Mouse (Mus musculus): ENCODE data around the gene Rgl1. TPM values are rescaled to one million over a fixed set of nuclear protein-coding genes. Genes with fewer than 3 reads are reported as not detected.
"Not testable (repeated sequence)": the region's sequence is repeated elsewhere in the genome, so short reads cannot be mapped to it uniquely, and the experiment has no call there.

The Rgl1 gene
- total RNA-seq, 2 experiments from 2014 or later: 70.8 to 73.7 TPM

DNA sequence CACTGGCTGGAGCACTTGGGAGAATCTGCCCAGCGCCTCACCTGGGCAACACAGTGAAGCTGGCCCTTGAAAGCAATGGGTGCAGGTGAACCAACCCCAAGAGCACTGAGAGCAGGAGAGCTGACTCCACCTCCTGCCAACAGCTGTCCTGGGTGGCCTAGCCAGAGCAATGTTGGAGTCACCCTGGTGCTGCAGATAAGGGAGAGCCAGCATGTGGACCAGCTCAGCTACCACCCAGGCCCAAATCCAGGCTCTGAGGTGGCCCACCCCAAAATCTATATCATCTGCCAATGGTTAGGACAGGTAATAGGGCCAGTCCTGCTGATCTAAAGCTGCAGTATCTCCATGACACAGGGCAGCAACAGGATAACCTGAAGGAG lies 114.7 kb downstream of the Rgl1 start:
- DNase-seq: no peak

DNA sequence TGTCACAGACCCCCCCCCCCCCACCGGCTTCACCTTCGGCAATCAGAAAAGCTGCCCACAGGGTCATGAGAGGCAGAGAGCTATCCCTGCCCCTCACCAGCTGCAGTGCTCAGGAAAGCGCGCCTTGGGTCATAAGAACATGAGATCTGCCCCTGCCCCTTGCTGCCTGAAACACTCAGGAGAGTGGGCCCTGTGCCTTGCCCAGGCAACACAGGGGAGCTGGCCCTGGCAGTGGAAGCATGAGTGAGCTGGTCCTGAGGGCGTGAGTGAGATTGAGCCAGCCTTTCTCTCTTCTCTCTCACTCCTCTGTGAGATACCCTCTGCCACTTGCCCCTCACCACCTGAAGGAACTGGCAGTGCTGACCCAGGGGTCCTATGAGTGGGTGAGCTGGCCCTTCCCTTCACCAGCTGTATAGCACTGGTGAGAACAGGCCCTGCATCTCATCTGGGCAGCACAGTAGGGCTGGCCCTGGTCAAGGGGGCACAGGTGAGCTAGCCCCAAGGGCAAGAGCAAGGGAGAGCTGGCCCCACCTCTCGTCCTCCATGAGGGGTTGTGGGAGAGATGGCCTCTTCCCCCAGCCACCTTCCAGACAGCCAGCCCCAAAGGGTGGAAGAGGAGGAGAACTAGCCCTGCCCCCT lies 115.2 kb downstream of the Rgl1 start:
- DNase-seq: no peak

DNA sequence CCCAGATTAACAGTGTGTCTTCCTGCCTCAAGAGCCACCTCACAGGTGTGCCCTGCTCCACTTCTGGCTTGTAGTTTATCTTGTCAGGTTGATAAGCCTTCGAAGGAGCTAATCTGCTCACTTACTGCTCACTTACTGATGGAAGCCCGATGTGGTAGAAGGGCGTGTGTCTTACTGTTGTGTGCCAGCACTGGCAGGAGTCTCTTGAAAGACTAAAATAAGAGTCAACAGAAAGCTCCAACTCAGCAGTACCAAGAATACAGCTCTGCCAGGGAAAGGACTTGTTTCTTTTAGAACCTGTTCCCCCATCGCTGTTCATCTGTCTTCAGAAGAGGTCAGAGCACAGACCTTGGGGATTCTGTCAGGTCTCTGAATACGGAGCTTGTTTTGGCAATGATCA lies 118.1 kb downstream of the Rgl1 start:
- DNase-seq: no peak

DNA sequence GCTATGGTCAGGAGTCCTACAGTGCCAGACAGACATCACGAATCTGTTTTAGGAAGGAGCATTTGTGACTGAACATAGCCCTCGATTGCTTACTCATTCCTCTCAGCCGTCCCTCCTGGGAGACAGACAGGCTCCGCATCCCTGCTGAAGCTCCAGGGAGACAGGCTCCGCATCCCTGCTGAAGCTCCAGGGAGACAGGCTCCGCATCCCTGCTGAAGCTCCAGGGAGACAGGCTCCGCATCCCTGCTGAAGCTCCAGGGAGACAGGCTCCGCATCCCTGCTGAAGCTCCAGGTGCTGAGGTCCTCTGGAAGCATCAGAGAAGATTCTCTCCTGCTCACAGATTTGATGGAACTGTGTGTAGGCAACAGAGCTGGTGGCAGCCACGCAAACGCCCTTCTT lies 123.9 kb downstream of the Rgl1 start:
- DNase-seq: not testable (repeated sequence)

DNA sequence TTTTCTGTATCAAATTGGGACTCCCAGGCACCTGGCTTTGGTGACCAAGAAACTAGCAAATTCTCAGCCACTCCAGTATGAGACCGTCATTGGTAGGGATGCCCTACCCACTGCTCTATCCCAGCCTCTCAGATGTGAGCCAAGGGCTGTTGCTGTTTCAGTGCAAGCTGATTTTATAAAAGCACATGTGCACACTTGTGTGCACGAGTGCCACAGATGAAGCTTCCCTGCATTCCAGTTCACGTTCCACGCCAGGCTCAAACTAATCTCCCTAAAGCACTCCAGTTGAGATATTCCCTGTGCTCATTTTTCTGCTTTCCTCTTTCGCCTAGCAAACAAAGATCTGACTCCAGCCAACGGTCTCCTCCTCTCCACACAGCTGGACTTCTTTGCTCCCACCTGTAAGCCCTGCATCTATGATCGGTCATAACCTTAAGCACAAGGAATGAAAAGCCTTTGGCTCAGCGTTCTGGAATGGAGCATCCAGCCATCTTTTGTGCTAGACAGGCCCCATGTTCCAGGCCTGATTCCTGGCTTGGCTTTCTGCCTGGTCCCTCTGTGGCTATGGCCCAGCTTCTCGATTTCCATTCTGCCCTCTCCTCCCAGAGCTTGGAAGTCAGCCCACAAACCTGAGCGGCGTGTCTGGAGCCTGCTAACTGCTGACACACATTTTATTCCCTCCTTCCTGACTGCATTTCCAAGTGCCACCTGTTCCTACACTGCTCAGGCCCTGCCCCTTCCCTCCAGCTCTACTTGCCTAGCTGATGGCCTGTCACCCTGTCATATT lies 125.8 kb downstream of the Rgl1 start:
- DNase-seq: peak; percentile 92

DNA sequence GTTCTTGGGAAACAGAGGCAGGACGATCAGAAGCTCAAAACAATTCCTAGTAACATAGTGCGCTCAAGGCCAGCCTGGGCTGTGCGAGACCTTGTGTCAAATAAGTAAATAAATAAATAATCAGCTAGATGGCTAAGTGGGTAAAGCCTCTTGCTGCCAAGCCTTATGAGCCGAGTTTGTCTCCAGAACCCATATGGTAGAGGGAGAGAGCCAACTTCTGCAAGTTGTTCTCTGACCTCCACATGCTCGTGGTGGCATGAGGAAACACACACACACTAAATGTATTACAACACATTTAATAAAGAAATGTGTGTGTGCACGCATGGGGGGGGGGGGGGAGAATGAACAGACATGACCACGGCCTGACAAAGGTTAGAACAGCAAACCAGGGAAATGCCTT lies 126.8 kb downstream of the Rgl1 start:
- DNase-seq: no peak

DNA sequence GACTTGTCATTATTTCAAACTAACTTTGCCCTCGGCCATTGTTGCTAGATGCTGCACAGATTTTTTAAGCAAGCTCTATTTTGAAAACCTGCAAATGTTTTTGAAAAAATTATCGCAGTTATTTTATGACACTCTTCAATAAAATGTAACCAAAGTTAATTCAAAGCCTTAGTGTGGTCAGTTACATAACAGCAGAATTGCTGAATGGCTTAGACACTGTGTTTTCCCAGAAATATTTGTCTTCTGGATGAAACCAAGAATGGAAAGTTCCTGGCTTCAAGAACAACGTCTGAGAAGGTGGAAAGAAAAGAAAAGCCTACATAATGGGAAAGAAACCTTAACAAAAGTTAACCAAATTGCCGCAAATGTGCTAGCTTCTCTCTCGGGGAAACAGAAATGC lies 131.5 kb downstream of the Rgl1 start:
- no peak for DNase-seq

DNA sequence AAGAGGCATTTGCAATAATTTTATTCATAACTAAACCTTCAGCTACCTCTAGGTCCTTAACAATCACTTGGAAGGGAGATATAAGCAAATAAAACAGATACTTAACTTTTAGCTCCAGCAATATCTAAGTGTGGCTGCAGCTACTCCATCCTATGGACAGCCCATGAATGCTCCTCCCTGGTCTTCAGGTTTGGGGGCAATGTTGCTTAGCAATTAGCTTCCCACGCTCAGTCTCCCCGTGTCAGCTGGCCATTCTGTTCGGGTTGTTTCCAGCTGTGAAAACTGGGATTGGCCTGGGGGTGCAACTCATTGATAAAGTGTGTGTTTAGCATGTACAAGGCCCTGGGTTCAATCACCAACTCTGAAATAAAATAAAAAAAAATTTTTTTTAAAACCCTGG lies 136.4 kb downstream of the Rgl1 start:
- no peak for DNase-seq

DNA sequence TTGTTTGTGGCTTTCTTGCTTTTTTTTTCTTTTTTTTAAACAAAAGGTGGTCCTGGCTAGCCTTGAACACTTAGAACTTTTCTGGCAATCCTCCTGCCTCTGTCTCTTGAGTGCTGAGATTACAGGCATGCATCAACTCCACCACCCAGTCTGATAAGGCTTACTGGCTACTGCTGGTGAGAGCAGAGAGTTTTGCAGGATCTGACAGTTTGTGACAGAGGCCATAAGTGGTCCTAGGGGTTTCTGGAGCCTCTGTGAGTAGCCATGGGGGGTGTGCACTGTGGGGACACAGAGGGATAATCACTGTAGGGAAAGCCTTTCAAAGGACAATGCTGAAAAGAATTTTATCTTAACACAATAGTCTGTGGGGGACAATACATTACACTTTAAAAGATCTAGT lies 140.5 kb downstream of the Rgl1 start:
- DNase-seq: no peak

DNA sequence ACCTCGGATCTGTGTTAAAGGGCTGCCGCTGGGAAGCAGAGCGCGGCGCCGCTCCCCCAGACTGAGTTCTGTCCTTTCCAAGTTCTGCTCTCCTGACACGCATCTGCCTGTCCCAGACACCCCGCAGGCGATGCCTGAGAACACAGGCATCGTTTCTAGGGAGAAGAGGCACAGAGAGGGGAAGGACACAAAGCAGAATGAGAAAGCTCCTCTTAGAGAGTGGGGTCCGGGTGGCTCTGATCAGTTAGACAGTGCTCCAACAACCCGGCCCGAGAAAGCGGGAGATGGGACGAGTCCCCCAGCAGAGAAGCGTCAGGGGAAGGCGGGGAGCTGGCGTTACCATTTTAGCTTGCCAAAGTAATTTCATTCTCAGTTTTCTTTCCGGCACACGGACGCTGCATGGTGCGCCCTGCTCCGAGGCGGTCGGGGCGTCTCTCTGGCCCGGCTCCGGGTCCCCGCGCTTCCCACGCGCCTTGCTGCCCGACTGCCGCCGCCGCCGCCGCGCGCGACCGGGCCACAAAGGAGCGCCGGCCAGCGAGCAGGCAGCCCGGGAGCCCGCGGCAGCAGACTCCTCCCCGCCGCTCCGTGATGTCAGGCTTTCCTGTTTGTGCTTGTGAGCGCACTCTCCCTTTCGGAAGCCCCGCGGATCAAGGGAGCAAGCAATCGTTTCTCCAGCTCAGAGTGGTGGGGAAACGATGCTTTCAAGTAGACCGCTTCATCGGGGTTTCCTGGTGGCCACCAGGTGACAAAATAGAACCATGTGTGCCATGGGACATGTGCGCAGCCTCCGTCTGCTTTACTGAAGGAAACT lies 141.3 kb downstream of the Rgl1 start:
- peak; percentile 85 for DNase-seq

DNA sequence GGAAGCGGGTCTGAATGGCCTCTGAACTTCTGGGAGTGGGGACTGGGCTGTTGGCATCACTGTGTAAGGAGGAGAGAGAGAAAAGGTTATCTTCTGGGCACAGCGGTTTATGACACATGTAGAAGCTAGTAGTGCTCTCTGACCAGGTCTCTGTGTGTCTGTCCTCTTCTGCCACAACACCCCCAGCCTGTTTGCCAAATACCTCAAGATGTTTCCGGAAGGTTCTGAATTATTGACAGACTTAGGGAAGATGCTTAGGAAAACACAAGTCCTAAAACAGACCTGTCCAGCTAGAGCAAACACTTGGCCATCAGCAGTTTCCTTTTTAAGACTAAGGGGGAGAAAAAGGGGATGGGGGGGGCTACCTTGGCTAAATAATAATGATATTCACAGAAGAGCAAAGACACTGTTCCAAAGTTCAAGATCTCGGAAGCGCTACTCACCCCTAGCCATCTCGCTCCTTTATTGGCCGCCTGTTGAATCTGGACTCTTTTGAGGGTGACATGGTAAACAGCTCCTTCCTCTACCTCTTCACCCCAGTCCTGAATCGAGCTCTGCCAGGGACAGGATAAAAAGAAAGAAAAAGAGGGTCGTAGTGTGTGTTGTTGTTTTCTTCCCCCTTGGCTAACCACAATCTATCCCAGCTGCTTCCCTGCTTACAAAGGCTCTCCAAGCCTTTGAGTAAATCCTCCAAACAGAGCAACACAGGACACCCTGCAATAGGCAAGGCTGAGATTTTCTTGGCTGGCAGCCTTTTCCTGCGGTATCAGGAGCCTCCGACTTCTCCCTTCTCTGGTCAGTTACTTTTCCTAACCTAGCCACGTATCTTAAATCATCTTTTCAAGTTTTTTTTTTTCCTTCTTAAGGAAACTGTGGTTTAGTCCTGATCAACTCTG lies 142.5 kb downstream of the Rgl1 start:
- peak; percentile 66 for DNase-seq

DNA sequence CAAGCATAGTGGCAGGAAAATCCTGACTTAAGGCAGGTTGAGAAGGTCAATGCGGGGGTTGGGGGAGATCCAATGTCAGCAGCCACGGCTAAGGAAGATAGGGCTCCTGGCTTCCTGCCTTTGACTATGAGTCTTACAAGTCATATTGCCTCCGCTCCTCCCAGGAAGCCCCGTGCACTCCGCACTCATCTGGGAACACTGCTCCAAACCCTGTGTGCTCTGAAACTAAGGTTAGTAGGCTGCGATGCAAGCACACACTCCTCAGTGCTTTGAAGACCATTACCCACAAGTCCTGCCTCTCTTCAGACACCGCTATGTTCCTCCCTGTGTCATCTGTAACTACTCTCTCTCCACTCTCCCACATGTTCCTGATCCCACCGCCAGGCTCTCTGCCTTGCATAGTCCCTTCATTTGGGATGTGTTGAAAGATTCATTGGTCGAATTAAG lies 143.4 kb downstream of the Rgl1 start:
- peak; percentile 60 for DNase-seq

DNA sequence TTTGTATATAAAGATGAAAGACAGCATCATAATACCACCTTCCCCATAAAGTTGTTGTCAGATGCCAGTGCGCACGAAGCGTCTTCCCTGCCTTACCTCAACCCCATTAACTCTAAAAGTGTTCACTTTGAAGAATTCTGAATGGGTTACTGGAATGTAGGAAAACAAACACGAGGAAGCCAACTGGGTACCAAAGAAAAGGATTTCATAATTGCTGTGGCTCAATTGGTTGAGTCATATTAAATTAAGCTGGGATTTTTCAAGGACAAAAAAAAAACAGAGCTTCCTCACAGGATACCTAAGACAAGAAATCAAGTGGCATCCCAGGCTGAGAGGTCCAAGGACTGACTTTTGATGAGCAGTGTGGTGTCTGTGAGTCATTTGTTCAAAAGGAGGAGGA lies 144.5 kb downstream of the Rgl1 start:
- DNase-seq: no peak

DNA sequence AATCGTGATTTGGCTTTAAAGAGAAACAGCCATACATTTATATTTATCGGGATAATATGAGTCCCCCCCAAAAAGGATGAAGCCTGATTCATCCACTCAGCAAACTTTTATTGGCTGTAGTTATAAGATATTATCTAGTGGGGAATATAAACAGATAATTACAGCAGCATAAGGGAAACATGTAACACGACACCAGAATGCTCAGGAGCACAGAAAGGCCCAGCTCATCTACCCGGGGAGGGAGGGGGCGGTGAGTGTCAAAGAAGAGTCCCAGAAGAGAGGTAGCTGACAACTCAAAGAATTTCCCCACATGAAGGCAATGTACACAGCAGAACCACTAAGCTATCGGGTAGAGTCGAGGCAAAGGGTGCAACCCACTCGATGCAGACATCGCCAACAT lies 146.8 kb downstream of the Rgl1 start:
- no peak for DNase-seq

DNA sequence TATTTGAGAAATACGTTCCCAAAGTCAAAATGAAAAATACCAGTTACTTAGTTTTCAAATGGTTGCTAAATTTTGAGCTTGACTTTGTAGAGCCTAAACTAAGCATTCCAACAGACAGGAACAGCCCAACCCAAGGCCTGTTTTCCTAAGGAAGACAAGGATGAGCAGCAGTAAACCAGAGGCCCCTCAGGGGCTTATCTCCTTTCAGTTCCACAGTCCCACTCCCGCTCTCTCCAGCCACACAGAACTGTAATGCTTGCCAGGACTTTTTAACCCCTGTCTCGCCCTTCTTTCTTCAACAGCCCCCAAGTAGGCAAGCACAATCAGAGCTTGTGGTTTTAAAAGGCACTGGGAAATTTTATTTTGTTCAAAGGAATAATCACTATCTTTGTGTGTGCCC lies 147.3 kb downstream of the Rgl1 start:
- DNase-seq: no peak

DNA sequence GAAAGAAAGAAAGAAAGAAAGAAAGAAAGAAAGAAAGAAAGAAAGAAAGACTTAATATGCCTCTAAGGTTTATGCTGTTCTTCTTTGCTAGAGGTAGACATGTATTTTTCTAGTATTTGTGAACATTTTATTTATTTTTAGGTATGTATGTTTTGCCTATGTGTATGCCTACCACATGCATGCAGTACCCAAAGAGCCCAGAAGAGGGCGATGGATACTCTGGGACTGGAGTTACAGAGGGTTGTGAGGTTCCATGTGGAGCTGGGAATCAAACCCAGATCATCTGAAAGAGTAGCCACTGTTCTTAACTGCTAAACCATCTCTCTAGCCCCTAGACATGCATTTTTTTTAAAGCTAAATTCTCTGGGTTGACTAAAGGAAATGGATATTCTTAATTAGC lies 147.8 kb downstream of the Rgl1 start:
- DNase-seq: no peak

DNA sequence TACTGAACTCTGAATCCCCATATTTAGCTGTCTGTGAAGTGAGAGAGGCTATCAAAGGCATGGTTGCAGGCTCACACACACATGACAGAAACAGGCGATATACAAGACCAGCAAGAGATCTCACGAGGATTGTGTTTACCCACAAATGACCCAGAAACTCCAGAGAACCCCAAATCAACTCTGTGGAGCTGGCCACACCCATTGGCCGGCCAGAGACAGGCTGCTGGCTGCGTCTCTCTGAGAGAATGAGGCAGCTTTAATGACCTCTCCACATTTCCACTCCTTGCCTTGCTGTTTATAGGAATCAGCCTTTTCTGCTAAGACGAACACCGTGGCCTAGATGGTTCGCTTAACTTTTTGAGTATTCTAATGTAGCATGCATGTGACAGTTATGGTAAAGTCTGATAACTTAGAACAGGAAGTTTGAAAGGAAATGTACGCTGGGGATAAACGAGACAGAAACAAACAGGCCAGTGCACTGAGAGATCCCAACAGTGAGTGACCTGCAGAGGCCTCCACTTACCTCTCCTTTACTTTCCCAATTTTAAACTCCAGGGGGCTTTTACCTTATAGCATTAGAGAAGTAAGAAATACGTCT lies 148.3 kb downstream of the Rgl1 start:
- DNase-seq: no peak

DNA sequence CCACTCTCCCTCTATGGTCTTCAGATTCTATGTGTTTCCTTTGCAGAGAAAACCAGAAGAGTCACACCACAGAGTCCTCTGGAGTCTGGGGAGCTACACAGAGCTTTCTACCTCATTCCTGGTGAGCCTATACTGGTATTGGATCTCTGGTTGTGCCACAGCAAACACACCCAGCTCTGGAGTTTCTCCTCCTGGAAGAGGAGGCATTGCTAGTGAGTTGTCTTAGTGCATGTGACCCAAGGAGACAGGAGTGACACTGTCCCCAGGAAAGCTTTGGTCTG lies 149.4 kb downstream of the Rgl1 start:
- DNase-seq: no peak

DNA sequence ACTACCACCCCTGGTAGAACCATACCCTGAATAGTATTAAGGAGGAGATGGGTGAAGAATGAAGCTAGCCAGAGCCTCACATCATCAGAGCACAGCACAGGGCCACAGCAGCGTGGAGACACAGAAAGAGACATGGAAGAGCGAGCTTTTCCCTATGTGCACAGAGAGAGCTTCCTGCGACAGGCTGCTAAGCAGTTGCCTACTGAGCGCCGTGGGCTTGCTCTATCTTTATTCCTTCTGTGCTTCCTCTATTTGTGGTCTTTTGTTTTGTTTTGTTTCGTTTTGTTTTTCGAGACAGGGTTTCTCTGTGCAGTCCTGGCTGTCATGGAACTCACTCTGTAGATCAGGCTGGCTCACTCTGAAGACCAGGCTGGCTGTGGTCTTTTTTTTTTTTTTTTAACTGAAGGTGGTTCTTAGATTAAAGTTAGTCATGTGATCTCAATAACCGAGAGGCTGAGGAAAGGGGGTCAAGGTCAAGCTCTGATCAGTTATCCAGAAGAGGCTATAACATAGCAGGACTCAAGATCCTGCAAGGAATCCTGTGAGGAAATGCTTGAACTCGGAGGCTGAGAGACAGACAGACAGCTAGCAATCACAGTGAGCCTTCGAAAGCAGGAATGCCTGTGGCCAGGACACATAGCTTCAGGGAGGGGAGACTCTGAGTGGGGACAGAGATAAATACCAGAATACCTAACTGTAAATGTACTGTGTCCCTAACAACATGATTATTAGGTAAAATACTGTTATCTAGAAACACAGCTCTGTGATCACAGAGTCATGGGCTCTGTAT lies 150.0 kb downstream of the Rgl1 start:
- no peak for DNase-seq

DNA sequence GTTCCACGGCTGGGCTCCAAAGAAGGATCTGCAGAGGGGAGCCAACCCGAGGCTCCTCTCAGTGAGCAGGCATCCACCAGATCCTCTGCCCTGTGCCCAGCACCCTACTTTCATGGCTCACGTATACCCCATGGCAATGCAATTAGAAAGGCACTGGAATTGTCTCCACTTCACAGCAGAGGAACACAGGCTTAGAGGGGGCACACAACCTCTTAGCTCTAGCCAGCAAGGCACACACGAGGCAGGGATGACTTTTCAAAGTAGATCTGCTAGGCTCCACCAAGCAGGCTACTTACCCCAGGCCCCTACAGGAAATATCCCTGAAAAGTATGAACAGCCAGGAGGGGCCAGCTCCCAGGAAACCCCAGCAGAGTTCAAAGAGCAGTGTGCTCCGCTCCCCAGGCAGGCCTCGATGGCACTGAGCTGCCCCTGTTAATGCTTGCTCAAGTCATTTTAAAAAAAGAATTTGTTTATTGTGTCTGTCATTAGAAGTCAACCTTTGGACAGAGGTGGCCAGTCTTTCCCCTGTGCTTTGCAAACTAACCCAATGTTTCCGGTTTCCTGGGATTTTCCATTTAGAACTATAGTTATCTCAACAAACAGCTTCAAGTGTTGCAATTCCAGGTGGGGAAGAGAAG lies 151.3 kb downstream of the Rgl1 start:
- no peak for DNase-seq
